Mouse (Mus musculus): ENCODE measurements around the gene Fut2. TPM values are rescaled to one million over a fixed set of nuclear protein-coding genes. Genes with fewer than 3 reads are reported as not detected.

Gene Fut2
- polyA plus RNA-seq, 1 experiment, result 0.09 TPM

DNA sequence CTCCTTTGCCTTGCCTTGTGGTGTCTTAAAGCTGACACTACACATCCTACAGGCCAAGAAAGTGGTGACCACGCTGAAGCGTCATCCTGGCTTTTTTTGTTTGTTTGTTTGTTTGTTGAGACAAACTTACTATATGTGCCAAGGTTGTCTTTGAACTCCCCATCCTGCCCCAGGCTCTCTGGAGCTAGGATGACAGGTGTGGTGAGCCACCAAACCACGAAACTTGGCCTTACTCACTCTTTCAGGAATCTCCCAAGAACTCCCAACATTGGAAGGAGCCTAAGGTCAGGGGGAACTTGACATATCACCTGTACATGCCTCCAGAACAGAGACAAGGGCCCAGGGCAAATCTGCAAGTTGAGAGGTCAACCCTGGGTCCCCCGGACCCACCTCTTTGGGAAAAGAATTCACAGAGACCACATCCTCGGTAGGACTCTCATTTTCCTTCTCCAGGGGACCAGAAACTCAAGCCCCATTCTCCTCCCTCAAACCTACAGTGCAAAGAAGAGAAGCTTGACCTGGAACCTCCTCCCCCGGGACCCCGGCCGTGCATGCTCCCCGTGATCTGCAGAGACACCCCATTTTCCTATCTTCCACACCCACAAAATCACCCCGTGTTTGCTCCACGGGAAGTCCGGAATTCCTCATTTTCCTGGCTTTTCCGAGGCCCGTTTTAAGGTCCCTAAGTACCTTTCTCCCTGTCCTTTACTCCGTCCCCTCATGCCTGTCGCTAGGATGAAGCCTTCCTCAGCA, 23.5 kb downstream of the Fut2 start:
- Histone ChIP-seq H3K4me3 (replicated peaks) (peak overlapping the region; percentile 28), H3K9me3 (ENCODE audit: control insufficient read depth, low read length) (no peaks in the 10 kb centered on the region), H3K4me1 (ENCODE audit: control insufficient read depth) (peaks cover 16% of the 10 kb centered on the region), H3K36me3 (ENCODE audit: control insufficient read depth) (no peaks in the 10 kb centered on the region), H3K27me3 (ENCODE audit: control insufficient read depth) (peaks cover 30% of the 10 kb centered on the region)
- TF ChIP-seq TAL1 (IDR thresholded peaks at IDR 0.05; ENCODE audit: low read length) (no peak), GATA1 (IDR thresholded peaks at IDR 0.05; ENCODE audit: low read length) (no peak)

- Histone ChIP-seq H3K4me1 (ENCODE audit: control insufficient read depth) (peaks cover 16% of the 10 kb centered on the region), H3K36me3 (ENCODE audit: control insufficient read depth) (no peaks in the 10 kb centered on the region), H3K27me3 (ENCODE audit: control insufficient read depth) (peaks cover 25% of the 10 kb centered on the region)
Measured at GRCm38 (mm10) chr7:45642083-45642482, 24.1 kb downstream of the Fut2 start.

GRCm38 (mm10) chr7:45641391-45642040, 24.7 kb downstream of the Fut2 start:
- Histone ChIP-seq H3K4me1 (ENCODE audit: control insufficient read depth) (peaks cover 16% of the 10 kb centered on the region), H3K36me3 (ENCODE audit: control insufficient read depth) (no peaks in the 10 kb centered on the region), H3K27me3 (ENCODE audit: control insufficient read depth) (peaks cover 25% of the 10 kb centered on the region), H3K4me3 (replicated peaks) (no peak overlapping the region), H3K9me3 (ENCODE audit: control insufficient read depth, low read length) (no peaks in the 10 kb centered on the region)
- TF ChIP-seq TAL1 (IDR thresholded peaks at IDR 0.05; ENCODE audit: low read length) (no peak), GATA1 (IDR thresholded peaks at IDR 0.05; ENCODE audit: low read length) (no peak)

More at GRCm38 (mm10) chr7:45642083-45642482, 24.1 kb downstream of the Fut2 start:
- no peaks in the 10 kb centered on the region for H3K9me3 ChIP-seq (ENCODE audit: control insufficient read depth, low read length)
- no peak for TF ChIP-seq TAL1 (IDR thresholded peaks at IDR 0.05; ENCODE audit: low read length)
- no peak for TF ChIP-seq GATA1 (IDR thresholded peaks at IDR 0.05; ENCODE audit: low read length)
- no peak overlapping the region for H3K4me3 ChIP-seq (replicated peaks)

DNA sequence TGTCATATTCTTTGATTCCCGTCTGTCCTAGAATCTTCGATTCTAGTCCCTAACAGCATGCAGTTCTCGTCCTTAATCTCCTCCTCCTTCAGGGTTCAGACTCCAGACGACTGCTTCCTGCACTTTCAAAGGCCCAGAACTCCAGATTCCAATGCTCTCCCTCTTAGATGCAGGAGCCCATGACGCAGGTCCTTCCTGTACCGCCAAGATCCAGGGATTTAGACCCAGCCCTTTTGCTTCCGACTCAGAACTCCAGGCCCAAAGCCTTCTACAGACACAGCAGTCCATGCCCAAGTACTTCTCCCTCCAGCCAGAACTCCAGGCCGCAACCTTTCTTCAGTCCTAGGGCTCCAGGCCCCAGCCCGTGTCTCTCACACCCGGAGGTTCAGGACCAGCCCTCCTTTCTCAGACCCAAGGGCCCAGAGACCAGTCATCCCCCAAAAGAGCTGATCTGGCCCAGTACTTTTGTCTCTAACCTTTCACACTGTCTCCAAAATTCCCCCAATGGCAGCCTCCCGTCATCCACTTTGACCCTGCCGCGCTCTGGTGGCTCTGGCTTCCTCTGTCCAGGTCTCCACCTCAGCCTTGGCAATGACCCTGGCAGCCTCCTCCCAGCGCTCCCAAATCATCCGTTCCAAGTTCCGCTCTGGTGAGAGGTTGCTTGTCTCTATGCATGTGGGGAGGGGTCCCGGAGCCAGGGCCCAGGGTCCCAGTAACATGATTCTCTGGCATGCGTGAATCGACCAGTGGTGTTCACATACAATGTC, 25.8 kb downstream of the Fut2 start:
- Histone ChIP-seq H3K4me1 (ENCODE audit: control insufficient read depth) (peaks cover 16% of the 10 kb centered on the region), H3K4me3 (replicated peaks) (no peak overlapping the region), H3K36me3 (ENCODE audit: control insufficient read depth) (no peaks in the 10 kb centered on the region), H3K27me3 (ENCODE audit: control insufficient read depth) (peaks cover 25% of the 10 kb centered on the region), H3K9me3 (ENCODE audit: control insufficient read depth, low read length) (no peaks in the 10 kb centered on the region)
- no peak for TF ChIP-seq TAL1 (IDR thresholded peaks at IDR 0.05; ENCODE audit: low read length)
- no peak for TF ChIP-seq GATA1 (IDR thresholded peaks at IDR 0.05; ENCODE audit: low read length)

DNA sequence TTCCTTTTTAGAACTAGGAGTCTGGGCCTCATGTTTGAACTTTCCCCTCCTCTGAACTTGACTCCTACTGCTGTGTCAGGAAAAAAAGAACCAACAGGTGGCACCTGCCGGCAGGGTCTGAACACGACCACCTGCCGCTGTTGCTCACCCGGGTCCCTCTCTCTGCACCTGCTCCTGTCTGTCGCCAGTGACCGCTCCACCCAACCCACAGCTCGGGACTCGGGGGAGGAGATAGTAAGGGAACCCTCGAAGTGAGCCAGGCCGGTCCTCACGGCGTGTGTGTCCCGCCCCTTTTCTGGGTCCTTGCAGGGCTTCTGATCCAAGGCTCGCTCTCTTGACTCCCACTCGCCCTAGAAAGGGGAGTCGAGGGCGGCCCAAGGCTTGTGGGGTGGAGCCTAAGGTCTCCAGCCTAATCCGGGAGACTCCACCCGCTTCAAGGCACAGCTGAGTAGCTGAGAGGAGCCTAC, 26.6 kb downstream of the Fut2 start, which contains the start of gene Mamstr:
Gene Mamstr, plus strand, starts transcription at position 417 of the 467 bp plus-strand sequence.
- H3K36me3 ChIP-seq (ENCODE audit: control insufficient read depth), result no peaks in the 10 kb centered on the region
- TF ChIP-seq GATA1 (IDR thresholded peaks at IDR 0.05; ENCODE audit: low read length), result no peak
- TF ChIP-seq TAL1 (IDR thresholded peaks at IDR 0.05; ENCODE audit: low read length), result no peak
- 0 out of 2 replicates have a peak, but pooled peaks cover 2% of the 10 kb centered on the region for H3K9me3 ChIP-seq (ENCODE audit: control insufficient read depth, low read length)
- H3K27me3 ChIP-seq (ENCODE audit: control insufficient read depth), result peaks cover 22% of the 10 kb centered on the region
- H3K4me3 ChIP-seq (replicated peaks), result no peak within 1 kb of the TSS
- H3K4me1 ChIP-seq (ENCODE audit: control insufficient read depth), result peaks cover 16% of the 10 kb centered on the region

- 0 out of 2 replicates have a peak, but pooled peaks cover 2% of the 10 kb centered on the region for H3K9me3 ChIP-seq (ENCODE audit: control insufficient read depth, low read length)
- H3K4me3 ChIP-seq (replicated peaks), result no peak overlapping the region
- H3K4me1 ChIP-seq (ENCODE audit: control insufficient read depth), result peaks cover 11% of the 10 kb centered on the region
- H3K36me3 ChIP-seq (ENCODE audit: control insufficient read depth), result no peaks in the 10 kb centered on the region
- H3K27me3 ChIP-seq (ENCODE audit: control insufficient read depth), result peaks cover 14% of the 10 kb centered on the region
- TF ChIP-seq TAL1 (IDR thresholded peaks at IDR 0.05; ENCODE audit: low read length), result no peak
- TF ChIP-seq GATA1 (IDR thresholded peaks at IDR 0.05; ENCODE audit: low read length), result no peak
Measured at GRCm38 (mm10) chr7:45638623-45639401, 27.4 kb downstream of the Fut2 start.

DNA sequence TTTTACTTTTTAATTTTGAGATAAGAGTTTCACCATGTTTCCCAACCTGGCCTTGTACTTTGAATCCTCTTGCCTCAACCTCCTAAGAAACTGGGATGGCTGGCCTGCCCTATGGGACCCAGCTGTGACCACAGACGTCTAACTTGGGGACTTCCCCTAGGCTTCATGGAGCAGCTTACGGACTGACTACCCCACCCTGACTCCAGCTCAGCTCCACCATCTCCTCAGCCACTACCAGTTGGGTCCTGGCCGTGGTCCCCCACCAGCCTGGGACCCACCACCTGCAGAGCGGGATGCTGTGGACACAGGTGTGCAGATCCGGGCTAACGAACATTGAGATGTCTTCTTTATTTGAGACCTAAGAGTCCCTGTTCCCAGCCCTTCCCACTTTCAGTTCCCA, 28.5 kb downstream of the Fut2 start:
- Histone ChIP-seq H3K27me3 (ENCODE audit: control insufficient read depth) (peaks cover 8% of the 10 kb centered on the region; the same call in 1 of the 2 replicates), H3K4me1 (ENCODE audit: control insufficient read depth) (no peaks in the 10 kb centered on the region; the same call in 1 of the 2 replicates), H3K9me3 (ENCODE audit: control insufficient read depth, low read length) (0 out of 2 replicates have a peak, but pooled peaks cover 2% of the 10 kb centered on the region), H3K4me3 (replicated peaks) (no peak overlapping the region), H3K36me3 (ENCODE audit: control insufficient read depth) (no peaks in the 10 kb centered on the region)
- TF ChIP-seq GATA1 (IDR thresholded peaks at IDR 0.05; ENCODE audit: low read length) (no peak), TAL1 (IDR thresholded peaks at IDR 0.05; ENCODE audit: low read length) (no peak)
